Mouse (Mus musculus) heart, postnatal 0 days (tissue): ENCODE data around the gene Prkacb. TPM values are rescaled to one million over a fixed set of nuclear protein-coding genes. Genes with fewer than 3 reads are reported as not detected.

Experiments
- ATAC-seq: fragments of 200-750 bp; cut with Nextera tagmentation; 2 replicates; pipeline ENCODE4 v1.8.0; 2017; ENCODE audit warnings: low read depth, moderate number of reproducible peaks, moderate library complexity; ENCODE audit not compliant: insufficient read depth
- DNase-seq: peaks from one replicate; pipeline ENCODE4 v3.0.0-alpha.2; 2016; ENCODE audit warnings: low spot score
- H3K27ac ChIP-seq: fragments of 300-500 bp; sonication (generic); 2 replicates; pipeline ENCODE4 v1.5.1; 2014; ENCODE audit warnings: low read depth, mild to moderate bottlenecking
- H3K27me3 ChIP-seq: fragments of 300-500 bp; sonication (generic); 2 replicates; pipeline ENCODE4 v1.6.1; 2014; ENCODE audit warnings: low read length, mixed read lengths; ENCODE audit not compliant: control insufficient read depth, insufficient read depth
- H3K36me3 ChIP-seq: fragments of 300-500 bp; sonication (generic); replicated peaks from 2 replicates; pipeline ENCODE4 v1.6.1; 2014; ENCODE audit warnings: low read length, mixed read lengths; ENCODE audit not compliant: control insufficient read depth, insufficient read depth
- H3K4me1 ChIP-seq: fragments of 300-500 bp; sonication (generic); 2 replicates; pipeline ENCODE4 v1.6.1; 2014; ENCODE audit warnings: antibody characterized with exemption; ENCODE audit not compliant: control insufficient read depth, insufficient read depth
- H3K4me2 ChIP-seq: fragments of 300-500 bp; sonication (generic); 2 replicates; pipeline ENCODE4 v1.6.1; 2014; ENCODE audit warnings: low read depth, mild to moderate bottlenecking, low read length, moderate library complexity
- H3K4me3 ChIP-seq: fragments of 300-500 bp; sonication (generic); 2 replicates; pipeline ENCODE4 v1.5.1; 2014; ENCODE audit warnings: low read depth, low read length
- H3K9ac ChIP-seq: fragments of 300-500 bp; sonication (generic); replicated peaks from 2 replicates; pipeline ENCODE4 v1.6.1; 2014; ENCODE audit warnings: low read depth, low read length, mixed read lengths
- H3K9me3 ChIP-seq: fragments of 300-500 bp; sonication (generic); replicated peaks from 2 replicates; pipeline ENCODE4 v1.6.1; 2016; ENCODE audit warnings: low read length; ENCODE audit not compliant: control insufficient read depth
- CTCF ChIP-seq: IDR thresholded peaks from 2 replicates; pipeline ENCODE4 v1.5.1; 2016; ENCODE audit warnings: antibody characterized with exemption, control low read depth, low read depth
- EP300 ChIP-seq: IDR thresholded peaks from 2 replicates; pipeline ENCODE4 v1.6.1; 2016; ENCODE audit warnings: antibody characterized with exemption, low read depth
- WGBS: fragments of 180-500 bp; shearing (Covaris S2); extraction: QIAGEN DNeasy Blood & Tissue Kit; methylation state at CpG from one replicate; pipeline ENCODE4 v1.1.7; 2014; 5-methylcytosine and 5-hydroxymethylcytosine counted together
- polyA plus RNA-seq: library from polyadenylated mRNA; unstranded; fragments of >200 nt; fragmentation: Nextera tagmentation; extraction: Ambion mirVana; gene quantifications from 2 replicates; pipeline ENCODE4 v1.2.1, GENCODE M21; 2015
- total RNA-seq: library from RNA; depleted of rRNA; stranded (reverse); fragments of >200 nt; gene quantifications from 2 replicates; pipeline ENCODE4 v1.2.3, GENCODE M21; 2014; ENCODE audit warnings: low replicate concordance

Prkacb gene
- total and polyA plus RNA-seq, 2 experiments from 2014 or later = 41.7 to 58.6 TPM

DNA sequence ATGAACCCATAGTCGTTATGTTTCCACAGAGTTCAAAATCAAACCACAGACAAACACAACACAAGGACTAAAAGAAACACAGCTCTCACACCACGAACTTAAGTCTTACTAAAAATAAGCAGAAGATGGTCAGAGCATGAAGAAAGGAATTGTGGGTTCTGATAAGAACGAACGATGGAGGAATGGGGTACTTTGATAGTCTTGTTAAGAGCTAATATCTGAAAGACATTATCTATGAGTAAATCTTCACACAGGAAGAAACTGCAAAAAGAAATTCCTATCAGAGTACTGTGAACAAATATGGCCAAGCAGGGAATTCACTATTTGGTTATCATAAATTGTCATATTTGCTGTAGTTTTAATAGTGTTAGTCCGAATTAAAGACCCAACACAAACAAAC lies 36.1 kb downstream of the Prkacb start:
- H3K4me3 ChIP-seq = no peak overlapping the region
- TF ChIP-seq CTCF (no peak), EP300 (no peak)
- DNase-seq = no peak
- 55% methylated on average over 5 of the region's 5 CpGs for WGBS
- no peaks in the 10 kb centered on the region for H3K27me3 ChIP-seq
- H3K4me2 ChIP-seq = no peak overlapping the region
- no peak overlapping the region for H3K27ac ChIP-seq
- H3K4me1 ChIP-seq = peaks cover 18% of the 10 kb centered on the region
- H3K36me3 ChIP-seq = 0 out of 2 replicates have a peak, but pooled peaks cover 5% of the 10 kb centered on the region
- no peak for ATAC-seq
- H3K9me3 ChIP-seq = no peaks in the 10 kb centered on the region
- H3K9ac ChIP-seq = no peak overlapping the region

DNA sequence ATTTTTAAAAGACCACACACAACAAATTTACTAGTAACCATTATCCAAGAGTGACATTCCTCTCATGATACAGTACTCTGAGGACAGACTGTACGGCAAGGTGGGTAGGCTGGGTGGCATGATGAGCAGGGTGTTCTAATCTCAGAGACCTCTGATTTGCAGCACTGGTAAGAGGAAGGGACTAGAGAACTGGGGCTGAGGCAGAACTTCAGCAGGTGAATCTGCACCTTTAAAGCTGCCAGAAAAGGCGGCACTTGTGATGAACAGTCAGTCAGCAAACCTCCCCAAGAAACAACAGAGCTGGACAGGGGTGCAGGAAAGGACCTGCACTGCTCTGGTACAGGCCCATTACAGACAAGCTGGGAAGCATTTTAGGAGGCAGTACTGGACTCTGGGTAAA lies 41.9 kb downstream of the Prkacb start:
- ATAC-seq (no peak), DNase-seq (no peak)
- Histone ChIP-seq H3K9me3 (no peaks in the 10 kb centered on the region), H3K4me2 (peak overlapping the region; percentile 64; the same call in 1 of the 2 replicates), H3K36me3 (0 out of 2 replicates have a peak, but pooled peaks cover 5% of the 10 kb centered on the region), H3K27me3 (no peaks in the 10 kb centered on the region), H3K9ac (no peak overlapping the region), H3K4me1 (peaks cover 8% of the 10 kb centered on the region), H3K4me3 (peak overlapping the region; percentile 29), H3K27ac (no peak overlapping the region)
- 67% methylated on average over 2 of the region's 2 CpGs for WGBS
- TF ChIP-seq CTCF = no peak
- TF ChIP-seq EP300 = no peak

- Histone ChIP-seq H3K27ac (peak overlapping the region; percentile 68), H3K27me3 (no peaks in the 10 kb centered on the region), H3K9ac (peak overlapping the region; percentile 15), H3K4me3 (peak overlapping the region; percentile 29), H3K4me1 (peaks cover 8% of the 10 kb centered on the region), H3K4me2 (peak overlapping the region; percentile 64), H3K9me3 (no peaks in the 10 kb centered on the region), H3K36me3 (0 out of 2 replicates have a peak, but pooled peaks cover 5% of the 10 kb centered on the region)
- 18% methylated on average over 17 of the region's 17 CpGs for WGBS
- ATAC-seq (peak; percentile 33), DNase-seq (peak; percentile 41)
- TF ChIP-seq CTCF = no peak
- TF ChIP-seq EP300 = no peak
Measured at GRCm38 (mm10) chr3:146769940-146770659, 42.7 kb downstream of the Prkacb start.

DNA sequence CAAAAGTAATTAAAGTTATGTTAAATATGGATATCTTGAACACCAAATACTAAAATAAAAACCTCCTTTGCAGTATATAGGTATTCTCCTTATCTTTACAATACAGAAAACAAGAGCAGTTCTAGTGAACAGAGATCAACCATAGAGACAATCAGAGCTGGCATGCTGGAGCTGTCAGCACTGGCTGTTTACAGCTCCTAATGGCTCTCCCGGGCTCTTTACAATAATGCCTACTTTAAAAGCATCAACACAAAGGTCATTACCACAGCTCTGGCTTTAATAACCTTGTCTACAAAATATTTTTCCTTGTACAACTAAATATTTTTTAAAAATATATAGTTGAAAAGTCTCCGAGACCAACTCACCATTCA lies 43.2 kb downstream of the Prkacb start:
- ATAC-seq (no peak), DNase-seq (no peak)
- Histone ChIP-seq H3K4me2 (peak overlapping the region; percentile 64), H3K9me3 (no peaks in the 10 kb centered on the region), H3K27me3 (no peaks in the 10 kb centered on the region), H3K4me1 (peaks cover 8% of the 10 kb centered on the region), H3K9ac (peak overlapping the region; percentile 15), H3K36me3 (0 out of 2 replicates have a peak, but pooled peaks cover 5% of the 10 kb centered on the region), H3K4me3 (peak overlapping the region; percentile 29), H3K27ac (peak overlapping the region; percentile 68; the same call in 1 of the 2 replicates)
- 23% methylated on average over 2 of the region's 2 CpGs for WGBS
- no peak for TF ChIP-seq CTCF
- no peak for TF ChIP-seq EP300

DNA sequence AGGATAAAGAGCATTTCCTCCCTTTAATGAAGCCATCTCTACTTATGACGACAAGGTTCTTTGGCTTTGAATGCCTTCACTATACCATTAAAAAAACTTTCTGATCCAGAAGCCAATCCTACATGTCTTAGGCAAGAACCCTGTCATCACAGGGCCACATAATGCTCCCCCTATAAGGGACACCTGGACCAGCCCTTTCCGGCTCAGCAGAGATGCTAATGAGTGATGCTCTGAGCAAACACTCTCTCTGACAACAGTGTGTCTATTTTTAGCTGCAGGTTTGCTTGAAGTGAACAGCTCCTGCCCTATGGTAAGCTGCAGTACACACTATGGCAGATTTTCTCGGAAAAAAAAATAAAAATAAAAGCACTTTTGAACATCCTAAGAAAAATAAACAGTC lies 43.9 kb downstream of the Prkacb start:
- Histone ChIP-seq H3K9me3 (no peaks in the 10 kb centered on the region), H3K27me3 (no peaks in the 10 kb centered on the region), H3K36me3 (0 out of 2 replicates have a peak, but pooled peaks cover 5% of the 10 kb centered on the region), H3K27ac (no peak overlapping the region), H3K4me1 (peaks cover 8% of the 10 kb centered on the region), H3K4me3 (no peak overlapping the region), H3K4me2 (no peak overlapping the region), H3K9ac (no peak overlapping the region)
- DNase-seq (peak; percentile 12), ATAC-seq (no peak)
- no peak for TF ChIP-seq EP300
- TF ChIP-seq CTCF = no peak
- 38% methylated on average over 3 of the region's 3 CpGs for WGBS
